Mouse (Mus musculus) cerebellum, adult (tissue): Measurements from ENCODE around the gene Etl4.

Source experiments
- ATAC-seq: cut with Nextera tagmentation; 2 replicates; pipeline ENCODE4 v1.9.2; 2017; ENCODE audit warnings: mild to moderate bottlenecking, moderate library complexity, mixed read lengths; ENCODE audit not compliant: insufficient number of reproducible peaks, low FRiP score, low TSS enrichment

The Etl4 gene

DNA sequence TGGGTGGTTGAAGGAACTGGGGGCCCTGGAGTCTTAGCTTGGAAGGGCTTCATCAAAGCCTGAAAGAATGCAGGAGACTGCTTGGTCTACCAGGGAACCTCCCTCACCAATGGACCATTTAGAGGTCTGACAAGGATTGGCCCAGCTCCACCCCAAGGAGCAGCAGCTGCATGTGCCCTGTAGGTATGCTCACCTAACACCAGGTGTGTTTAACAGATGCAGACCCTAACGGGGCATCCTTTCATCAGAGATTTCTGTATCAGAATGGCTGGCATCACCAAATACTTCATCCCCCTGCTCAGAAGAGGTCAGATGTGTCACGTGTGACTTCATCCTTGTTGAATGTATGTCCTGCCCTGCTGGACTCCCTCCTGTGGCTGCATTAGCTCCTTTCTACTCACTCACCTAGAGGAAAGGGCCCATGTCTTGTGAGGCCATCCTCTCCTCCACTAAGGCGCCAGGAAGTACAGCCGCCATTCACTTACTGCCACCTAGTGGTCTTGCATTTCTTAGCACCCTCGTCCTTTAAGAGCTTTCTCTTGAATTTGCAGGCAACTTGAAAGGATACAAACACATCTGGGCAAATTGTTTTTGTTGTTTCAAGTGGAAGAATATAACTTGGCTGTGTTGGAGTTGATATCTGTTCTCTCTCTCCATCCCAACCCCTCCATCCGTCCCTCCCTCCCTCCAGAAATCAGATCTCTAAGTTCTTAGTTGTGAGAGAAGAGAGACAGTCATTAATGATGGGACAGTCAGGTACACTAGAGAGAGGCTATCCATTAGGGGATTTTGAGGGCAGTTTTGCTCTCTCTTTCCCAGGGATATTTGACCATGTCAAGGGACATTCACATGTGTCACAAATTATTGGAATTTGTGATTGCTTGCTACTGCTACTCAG, 870.2 kb downstream of the Etl4 start:
- 0 out of 2 replicates have a peak, but pooled peaks have one; percentile 58 for ATAC-seq

DNA sequence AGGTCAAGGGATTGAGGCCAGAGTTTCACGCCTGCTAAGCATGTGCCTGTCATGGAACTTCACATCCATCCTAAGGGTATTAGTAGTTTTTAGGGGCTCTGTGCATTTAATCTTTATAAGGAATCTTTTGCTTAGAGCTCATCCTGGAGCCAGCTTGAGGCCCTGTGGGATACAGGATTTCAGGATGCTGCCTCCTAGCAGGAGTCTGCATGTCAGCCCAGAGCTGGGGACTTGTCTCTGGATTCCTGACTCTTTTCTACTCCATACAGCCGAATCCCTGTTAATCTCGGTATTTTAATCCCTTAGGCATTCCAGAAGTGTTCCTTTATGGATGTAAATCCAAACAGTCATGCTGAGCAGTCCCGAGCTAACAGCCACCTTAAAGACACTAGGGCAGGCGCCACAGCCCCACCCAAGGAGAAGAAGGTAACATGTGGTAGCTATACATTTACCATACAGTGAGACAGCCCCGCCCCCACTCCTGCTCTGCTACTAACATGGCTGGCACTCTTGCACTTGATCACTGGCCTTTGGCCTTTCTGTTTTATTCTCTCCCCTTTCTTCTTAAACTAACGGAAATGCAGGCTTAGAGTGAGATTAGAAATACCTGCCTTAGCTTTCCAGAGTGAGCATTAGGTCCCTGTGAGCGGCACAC, 891.8 kb downstream of the Etl4 start:
- no peak for ATAC-seq

- ATAC-seq, result no peak
These were observed 901.9 kb downstream of the Etl4 start for GRCm38 (mm10) chr2:20811506-20811905.

DNA sequence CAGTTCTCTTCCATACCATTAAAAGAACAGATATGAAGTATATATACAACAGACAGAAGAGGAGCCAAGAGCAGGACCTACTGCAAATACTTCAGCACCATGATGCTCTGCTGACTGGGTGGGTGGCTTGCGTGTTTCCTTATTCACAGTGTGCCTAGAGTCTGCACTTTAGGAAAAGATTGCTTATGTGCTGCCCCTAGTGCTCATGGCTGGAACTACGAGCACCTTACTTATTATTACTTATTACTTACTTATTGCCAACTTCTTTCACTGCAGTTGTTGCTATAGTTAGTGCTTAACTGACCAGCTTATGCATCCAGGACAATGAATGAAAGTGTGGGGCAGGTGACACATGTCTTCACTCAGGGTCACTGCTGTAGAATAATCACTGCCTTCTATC, 904.4 kb downstream of the Etl4 start:
- no peak for ATAC-seq

GRCm38 (mm10) chr2:20818226-20818625, 908.6 kb downstream of the Etl4 start:
- ATAC-seq, result no peak

DNA sequence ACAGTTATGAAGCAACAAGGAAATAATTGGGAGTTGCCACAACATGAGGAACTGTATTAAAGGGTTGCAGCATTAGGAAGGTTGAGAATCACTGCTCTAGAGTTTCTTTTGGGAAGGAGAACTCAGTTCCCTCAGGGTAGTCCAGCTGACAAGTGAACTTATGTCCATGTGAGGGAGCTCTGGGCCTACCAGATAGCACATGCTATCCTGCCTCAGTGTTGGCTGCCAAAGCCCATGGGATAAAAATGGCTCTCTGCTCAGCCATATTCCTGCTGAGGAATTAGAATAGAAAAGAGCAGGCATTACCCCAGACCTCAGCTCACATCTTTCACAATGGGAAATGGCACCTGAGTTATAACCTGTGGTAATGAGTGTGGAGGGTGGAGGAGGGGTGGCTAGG, 916.7 kb downstream of the Etl4 start:
- ATAC-seq, result no peak

DNA sequence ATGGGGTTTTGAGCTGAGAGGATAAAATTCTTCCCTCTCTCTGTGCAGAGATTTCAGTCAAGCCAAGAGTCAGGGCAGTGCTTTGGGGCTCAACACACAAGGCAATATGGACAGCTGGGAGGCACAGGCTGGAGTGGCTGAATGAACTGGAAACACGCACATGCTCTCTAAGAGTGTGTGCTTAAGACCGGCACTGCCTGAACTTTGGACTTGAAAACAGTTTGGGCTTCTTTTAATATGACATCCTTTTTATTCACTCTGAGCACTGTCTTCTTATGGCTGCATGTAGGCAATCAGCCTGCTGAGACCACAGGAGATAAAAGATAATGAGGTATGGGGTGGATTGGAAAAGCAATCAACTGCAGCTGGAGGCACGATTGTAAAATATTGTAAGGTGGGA, 921.3 kb downstream of the Etl4 start:
- no peak for ATAC-seq

DNA sequence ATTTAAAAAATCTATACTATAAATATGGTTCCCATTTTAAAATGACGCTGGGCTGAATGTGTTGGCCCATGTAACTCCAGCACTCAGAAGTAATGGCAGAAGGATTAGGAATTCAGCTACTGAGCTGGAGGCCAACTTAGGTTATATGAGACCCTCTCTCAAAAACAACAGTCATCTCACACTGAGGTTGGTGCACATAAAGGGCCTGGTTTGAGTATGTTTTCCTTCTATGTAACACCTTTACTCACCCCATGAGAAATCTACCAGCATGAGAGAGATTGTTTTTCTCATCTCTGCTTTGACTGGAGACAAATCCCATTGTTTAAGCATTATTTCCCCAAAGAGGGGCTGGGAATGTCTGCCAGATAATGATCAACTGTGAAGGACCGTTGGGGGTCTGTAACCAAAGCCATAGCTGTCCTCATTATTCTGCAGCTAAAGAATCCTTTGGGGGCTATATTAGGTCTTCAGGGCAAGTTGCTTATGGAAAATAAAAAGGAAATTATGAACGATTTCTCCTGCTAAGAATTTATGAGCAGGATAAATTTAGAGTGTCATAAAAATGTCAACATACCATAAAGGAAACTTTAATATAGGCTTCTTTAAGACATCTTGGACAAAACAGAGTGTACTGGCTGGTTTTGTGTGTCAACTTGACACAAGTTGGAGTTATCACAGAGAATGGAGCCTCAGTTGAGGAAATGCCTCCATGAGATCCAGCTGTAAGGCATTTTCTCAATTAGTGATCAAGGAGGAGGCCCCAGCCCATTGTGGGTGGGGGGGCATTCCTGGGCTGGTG, 922.2 kb downstream of the Etl4 start:
- no peak for ATAC-seq

DNA sequence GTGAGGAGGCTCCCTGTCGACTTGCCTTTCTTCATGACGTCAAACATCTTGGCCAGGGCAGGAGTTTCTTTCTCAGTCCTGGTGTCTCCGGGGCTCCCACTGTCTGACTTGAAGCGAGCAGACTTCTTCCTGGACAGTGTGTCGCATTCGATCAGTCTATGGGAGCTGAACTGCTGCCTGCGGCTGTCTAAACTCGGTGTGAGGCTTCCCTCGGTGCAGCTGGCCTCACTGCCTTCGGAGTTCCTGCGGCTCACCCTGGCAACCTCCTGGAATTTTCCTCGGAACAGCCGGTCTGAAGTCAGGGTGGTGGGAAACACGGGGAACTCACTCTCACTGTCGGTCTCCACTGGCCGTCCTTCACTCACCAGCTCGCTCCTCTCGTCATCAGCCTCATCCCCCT, 939.8 kb downstream of the Etl4 start:
- peak; percentile 36; the same call in 1 of the 2 replicates for ATAC-seq
